Mouse (Mus musculus): Measurements from ENCODE around the gene S100a11.
A peak's percentile ranks its signal among the peaks of the same experiment; 100 is the strongest.
"Not testable (repeated sequence)": the region's sequence is repeated elsewhere in the genome, so short reads cannot be mapped to it uniquely, and the experiment has no call there.

S100a11 gene

DNA sequence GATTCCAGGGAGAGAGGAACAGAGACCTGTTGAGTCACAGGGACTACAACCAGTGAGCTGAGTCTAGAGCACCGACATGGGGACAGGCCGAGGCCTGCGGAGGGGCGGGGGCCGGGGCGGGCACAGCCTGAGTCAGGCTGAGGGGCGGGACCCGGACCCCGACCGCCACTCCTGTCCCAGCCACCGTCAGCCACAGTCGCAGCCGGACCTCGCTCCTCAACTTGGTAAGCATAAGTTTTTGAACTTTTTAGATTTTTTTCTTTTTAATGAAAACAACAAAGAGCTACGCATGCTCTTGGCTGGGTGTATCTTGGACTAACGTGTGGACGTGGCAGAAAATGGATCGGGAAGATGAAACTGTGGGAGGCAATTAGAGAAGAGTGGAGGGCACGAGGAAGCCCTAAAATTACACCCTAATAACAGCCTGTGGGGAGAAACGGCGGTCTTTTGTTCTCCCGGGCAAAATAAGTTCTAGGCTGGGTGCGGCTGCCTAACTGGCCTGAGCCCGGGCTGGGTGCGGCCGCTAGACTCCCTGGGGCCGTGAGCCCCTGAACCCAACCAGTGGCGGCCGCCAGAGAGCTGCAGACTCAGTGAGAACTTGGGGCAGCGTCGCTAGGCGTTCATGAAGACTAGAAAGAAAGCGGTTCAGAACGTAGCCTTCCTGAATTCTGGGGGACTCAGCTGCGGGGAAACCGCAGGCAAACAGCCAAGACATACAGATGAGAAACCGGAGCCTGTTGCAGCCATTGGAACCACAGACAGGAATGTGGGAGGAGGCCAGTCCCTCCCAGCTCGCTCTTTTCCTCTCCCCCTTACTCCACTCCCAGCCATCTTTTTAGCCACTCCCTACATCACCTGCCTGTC, at the start of gene S100a11:
Gene S100a11, plus strand, starts transcription at position 159 of the 864 bp plus-strand sequence.
- DNase-seq, result peak; percentile 11

DNA sequence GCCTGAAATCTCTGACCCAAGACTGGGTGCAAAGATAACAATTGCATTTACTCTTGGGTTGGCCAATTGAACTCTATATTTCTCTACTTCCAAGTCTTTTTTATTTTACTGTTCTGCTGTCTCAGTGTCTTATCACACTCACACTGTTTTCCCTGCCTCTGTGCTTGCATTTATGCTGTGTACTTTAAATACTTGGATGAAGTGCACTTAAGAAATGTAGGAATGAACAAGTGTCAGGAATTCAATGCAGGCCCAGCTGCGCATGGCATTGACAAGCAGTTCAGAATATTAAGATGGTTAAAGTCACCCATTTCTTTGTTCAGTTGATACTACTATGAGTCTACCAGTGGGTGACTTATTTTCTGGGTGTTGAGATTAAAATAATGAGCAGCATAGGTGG, 40.2 kb upstream of the S100a11 start:
- DNase-seq, result no peak

DNA sequence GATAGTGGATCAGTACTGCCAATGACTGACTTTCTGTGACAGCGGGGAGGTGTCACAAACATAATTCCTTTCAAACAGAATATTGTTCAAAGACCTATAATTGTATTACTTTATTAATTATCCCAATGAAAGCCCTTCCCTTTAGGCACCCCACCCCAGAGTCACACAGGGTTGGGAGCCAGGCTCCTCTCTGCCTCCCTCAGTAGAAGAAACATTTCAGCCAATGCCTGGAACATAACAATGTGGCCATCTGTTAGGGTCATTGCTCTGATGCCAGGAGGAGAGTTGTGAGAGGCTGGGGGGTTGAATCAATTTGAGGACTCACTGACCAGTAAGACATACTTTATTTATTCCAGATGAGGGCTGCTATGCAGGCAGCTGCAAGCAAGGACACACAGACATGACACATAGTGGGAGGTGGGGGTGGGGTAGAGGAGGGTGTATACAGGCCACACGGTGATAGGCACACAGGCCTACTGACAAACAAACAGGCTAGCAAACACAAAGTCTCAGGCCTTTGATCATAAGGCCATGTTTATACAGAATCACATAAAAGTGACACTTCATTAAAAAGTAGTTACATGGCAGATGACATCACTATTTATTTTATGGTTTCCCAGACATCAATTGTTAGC, 38.2 kb upstream of the S100a11 start:
- no peak for DNase-seq

DNA sequence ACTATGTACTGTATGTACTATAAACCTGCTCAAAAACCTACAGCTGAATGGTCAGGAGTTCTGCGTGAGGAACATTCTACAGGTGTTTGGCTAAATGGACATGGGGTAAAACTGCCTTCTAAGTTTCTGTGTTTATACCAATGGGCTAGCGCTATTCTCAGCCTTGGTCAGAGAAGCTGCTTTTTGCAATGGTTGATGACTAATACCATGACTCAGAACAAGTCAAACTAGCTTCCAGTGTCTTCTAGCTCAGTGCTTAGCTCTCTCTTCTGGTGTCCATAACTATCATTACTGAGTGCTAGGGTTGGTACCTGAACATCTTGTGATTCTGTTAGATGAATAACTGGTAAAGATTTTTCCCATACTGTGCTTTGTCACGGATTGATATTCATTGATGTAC, 34.7 kb upstream of the S100a11 start:
- DNase-seq, result no peak

DNA sequence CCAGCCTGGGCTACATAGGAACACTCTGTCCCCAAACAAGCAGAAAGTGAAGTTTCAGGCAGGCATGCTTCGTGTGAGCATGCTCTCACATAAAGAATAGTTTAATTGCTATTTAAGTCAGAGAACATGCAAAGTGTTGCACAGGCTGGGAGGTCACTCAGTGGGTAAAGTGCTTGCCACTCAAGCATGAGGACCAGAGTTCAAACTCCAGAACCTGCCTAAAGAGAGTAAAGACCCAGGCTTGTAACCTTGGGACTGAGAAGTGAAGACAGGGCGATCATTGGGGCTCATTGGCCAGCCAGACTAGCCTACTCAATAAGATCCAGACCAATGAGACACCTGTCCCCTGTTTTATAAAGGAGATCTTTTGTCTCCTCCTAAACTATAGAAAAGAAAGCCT, 31.7 kb upstream of the S100a11 start:
- DNase-seq, result no peak

DNA sequence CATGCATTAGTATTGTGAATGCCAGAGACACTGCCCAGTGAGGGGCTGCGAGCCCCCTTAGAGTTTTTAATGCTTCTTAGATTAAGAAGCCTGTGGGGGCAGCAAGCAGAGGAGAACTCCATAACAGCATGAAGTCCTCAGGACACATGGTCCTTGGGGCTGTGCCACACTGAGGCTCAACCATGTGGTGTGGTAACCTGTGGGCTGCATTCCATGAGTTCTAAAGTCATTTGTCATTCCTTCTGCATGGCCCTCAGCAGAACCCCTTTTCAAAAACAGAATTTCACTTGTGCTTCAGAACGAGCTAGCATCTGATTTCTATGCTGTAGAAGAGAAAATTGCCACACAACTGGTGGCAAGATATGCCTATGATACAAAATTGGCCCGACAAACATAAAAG, 28.1 kb upstream of the S100a11 start:
- DNase-seq, result no peak

DNA sequence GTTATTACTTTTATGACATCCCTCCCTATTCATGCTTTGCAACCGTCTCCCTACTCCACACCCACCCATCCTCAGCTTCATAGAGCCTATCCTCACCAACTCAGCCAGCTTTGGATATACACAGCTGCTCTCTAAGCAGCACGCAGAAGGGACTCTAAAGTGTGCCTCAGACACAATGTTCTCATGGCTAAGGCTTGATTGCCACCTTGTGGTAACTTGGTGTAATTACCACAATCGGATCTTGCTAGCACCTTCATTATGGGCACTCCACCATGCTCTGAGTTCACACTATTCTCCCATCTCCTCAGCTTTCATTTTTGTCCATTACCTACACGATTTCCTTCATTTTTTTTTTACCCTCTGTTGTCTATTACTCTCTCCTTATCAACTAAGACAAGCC, 26.3 kb upstream of the S100a11 start:
- DNase-seq, result peak; percentile 21

DNA sequence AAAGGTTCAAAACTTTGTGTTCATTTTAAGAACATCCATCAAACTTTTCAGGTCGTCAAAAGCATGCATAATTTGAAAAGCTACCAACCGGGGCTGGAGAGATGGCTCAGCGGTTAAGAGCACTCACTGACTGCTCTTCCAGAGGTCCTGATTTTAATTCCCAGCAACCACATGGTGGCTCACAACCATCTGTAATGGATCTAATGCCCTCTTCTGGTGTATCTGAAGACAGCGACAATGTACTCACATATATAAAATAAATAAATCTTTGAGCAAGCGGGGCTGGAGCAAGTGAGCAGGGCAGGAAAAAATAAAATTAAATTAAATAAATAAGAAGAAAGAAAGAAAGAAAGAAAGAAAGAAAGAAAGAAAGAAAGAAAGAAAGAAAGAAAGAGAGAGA, 25.5 kb upstream of the S100a11 start:
- DNase-seq, result not testable (repeated sequence)

DNA sequence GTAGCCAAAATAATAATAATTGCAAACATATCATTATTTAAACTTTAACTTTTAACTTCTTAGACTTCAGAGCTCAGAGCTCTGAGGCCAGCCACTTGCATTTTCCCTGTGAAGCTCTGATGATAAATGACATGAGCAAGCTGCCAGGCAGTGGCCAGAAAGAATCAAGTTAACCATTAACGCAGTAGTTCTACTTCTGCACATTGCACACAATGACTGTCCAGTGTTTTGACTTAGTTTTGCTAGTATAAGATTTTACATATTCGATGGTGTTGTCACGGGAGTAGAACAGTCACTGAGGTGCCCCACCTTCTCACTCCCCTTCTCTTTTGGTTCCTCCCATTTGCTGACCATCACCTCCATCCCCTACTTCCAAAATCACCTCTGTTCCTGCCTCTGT, 23.2 kb upstream of the S100a11 start:
- DNase-seq, result no peak

DNA sequence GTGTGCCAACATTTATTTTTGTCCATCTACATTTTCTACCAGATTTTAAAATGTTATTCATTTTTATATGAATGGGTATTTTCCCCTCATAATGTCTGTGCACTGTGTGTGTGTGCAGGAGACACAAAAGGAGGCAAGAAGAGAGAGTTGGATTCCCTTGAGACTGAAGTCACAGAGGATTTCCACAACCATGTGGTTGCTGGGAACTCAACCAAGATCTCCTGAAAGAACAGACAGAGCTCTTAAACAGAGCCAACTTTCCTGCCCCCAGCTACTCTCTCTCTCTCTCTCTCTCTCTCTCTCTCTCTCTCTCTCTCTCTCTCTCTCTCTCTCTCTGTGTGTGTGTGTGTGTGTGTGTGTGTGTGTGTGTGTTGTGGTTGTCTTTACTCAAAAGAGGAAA, 21.2 kb upstream of the S100a11 start:
- DNase-seq, result no peak

DNA sequence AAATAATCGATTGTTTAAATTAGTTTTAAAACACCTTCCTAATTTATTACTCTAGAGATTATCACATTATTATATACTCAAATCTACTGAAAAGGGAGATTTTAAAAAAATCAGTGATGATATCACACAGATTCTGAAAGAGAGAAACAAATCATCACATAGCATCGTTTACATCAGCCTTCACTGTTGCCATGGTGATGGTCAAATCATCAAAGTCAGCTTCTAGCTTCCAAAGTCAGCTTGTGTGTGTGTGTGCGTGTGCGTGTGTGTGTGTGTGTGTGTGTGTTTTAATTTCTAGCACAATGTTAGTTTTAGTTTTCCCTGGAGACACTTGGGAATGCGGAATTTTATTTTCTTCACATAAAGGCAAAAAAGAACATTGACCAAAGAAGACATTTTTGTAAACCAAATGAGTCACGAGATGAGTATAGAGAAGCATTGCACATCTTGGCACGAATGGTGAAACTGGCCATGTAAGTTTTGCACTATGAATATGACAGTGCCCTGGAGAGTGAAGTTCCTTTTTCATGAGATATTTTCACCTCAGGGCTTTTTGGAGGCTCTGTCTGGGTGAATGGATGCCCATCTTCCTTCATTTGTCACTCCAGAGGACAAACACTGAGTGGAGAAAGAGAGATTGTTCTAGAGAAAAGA, 15.6 kb upstream of the S100a11 start:
- DNase-seq, result no peak

DNA sequence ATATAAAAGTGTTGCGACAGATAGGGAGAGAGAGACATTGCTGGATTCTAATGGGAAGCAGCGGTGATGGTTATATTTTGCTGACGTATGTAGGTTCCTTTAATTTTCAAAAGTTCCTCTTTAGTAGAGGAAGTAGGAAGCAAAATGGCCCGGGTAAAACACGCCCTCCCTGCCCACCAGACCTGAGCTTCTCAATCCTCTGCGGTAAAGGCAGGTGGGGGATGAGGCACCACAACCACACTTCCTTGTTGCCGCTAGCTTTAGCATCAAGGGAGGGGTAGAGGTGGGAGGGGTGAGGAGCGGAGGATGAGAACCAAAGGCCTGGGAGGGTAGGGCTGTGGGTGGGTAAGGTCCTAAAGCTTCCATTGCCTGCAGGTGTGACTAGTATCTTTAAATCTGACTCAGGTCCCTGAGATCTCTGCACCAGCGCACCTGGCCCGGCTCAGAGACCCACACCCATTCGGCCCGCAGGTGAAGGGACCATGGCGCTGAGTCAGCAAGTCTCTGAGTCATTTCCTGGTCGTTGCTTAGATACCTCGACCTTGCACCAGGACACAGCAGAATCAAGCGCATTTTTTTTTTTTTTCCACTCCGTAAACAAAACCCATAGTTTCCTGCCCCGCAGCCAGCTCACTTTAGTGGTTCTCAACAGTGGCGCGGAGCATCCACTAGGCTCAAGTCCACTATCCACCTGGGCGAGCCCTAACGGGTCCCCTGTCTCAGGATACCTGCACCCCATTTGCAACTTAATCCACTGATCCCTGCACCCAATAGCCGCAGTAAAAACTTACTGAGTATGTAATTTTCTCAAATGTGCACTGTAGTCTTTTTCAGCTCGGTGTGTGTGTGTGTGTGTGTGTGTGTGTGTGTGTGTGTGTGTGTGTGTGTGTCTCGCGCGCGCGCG, 14.1 kb upstream of the S100a11 start:
- DNase-seq, result peak; percentile 17

DNA sequence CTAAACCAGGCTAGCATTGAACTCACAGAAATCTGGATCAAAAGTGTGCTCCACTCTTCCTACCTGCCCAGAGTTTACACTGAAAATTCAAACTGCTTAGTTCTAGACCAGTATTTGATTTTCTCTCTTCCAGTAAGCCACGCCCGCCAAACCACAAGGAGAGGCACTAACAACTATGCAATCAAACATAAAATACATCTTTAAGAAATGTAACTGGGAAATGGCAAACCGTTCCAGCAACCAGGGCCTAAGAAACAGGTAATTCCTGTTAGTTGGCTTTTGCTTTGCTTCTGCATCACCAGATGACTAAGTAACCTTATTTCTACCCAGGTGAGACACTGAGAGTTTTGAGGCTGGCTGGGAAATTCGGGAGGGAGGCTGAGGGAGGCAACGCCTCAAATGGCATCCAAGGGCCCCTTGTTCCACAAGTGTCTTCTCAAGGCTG, 13.4 kb upstream of the S100a11 start:
- DNase-seq, result no peak

DNA sequence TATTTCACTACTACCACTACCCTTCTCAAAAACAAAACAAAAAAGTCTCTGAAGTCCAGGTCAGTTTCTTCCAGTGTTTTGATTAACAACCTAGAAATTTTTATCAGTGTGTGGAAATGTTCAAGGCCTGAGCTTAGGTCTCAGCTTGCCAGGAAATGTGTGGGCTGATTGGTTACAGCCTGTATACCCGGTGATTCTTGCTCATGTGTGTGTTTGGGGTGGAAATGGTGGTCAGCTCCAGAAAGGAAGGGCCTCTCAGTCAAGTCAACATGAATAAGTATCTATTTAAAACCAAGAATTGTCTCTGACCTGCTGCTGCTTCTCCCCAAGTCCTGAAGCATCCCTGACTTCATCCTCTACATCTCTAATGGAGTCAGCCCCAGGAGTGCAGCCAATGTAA, 11.0 kb upstream of the S100a11 start:
- no peak for DNase-seq

DNA sequence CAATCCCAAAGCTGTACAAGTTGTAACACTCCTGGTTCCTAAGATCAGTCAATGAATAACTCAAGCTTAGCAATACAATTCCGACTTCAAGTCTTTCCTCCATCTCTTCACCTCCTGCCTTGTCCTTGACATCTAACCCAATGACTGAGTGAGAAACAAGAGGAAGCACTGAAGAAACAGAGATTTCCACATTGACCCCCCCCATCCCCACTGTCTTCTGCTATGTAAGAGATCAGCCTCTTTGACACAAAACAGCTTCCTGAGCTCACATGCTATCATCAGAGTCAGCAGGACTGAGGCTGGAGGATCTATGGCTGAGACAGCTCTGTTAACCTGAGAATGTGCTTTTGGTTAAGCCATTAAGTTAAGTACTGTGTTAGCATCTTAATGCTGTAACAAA, 9.3 kb upstream of the S100a11 start:
- no peak for DNase-seq

DNA sequence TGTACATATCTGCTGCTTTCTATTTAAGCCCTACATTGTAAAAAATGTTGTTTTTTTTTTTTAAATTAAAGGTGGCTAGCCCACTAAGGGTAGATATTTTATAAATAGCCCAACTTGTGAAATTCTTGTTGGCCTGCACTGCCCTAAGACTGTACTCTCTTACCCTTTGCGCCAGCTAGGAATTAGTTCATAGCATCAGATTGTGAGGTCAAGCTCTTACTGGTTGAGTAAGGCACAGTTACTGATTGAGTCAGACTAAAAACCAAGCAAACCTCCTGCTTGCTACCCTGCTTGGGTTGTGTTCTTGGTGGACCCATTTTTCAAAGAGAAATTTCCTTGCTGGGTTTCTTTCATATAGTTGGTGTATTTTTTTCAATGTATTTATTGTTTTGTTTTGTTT, 8.5 kb upstream of the S100a11 start:
- no peak for DNase-seq

DNA sequence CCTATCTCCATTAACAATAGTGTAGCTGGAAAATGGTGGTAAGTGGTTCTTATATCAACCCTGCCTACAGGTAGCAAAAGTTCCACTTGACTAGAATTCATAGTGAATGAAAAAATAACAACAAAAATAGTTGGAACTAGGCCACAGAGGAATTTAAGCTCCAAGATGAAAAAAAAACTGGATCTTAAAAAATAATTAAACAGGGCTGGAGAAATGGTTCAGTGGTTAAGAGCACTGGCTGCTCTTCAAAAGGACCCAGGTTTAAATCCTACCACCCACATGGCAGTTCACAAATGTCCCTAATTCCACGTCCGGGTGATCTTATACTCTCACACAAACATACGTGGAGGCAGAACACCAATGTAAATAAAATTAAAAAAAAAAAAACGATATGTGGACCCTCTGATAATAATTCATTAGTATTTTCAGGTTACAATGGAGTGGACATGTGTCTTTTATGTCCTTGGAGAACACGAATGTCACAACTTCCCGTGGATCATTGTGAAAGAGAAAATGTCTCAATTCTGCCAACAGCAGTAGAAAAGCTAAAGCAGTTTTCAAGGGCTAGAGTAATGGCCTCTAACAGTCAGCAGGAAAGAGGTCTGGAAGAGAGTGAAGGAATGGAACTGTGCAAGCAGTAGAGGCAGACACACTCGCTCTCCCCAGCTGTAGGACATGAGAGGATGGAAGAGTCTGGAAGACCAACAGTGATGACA, 7.7 kb upstream of the S100a11 start:
- DNase-seq, result no peak

DNA sequence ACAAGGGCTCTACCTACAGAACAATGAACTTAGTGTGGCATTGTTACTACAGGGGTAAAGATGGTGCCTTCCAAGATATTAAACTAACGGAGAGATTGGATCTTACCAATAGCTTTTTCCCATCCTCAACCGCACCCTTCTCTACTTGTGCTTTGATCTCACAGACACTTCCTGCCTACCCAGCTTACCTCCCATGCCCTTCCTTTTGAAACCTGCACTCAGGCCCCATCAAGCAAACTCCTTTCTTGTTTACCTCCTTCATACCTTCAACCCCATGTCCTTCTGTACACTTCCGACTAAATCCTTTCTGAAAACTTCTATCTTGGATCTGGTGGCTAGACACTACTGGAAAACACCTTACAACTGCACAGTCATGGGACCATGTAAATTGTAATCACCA, 5.7 kb upstream of the S100a11 start:
- DNase-seq, result no peak

DNA sequence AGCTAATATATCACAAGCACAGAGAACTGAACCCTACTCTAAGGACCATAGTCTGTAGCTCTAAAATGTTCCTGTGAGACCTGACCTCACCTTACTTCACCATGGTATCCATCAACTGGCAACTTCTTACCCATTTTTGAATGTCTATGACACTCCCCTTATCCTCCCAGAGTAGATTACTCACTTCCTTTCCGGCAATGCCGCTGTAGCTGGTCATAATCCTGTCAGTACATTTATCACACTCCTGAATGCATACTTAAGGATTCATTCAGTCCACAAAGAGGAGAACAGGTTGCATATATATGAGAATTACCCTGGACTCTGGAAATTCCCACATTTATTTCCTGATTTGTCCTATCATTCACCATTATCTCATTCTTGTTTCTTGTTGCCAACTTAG, 2.9 kb upstream of the S100a11 start:
- no peak for DNase-seq

DNA sequence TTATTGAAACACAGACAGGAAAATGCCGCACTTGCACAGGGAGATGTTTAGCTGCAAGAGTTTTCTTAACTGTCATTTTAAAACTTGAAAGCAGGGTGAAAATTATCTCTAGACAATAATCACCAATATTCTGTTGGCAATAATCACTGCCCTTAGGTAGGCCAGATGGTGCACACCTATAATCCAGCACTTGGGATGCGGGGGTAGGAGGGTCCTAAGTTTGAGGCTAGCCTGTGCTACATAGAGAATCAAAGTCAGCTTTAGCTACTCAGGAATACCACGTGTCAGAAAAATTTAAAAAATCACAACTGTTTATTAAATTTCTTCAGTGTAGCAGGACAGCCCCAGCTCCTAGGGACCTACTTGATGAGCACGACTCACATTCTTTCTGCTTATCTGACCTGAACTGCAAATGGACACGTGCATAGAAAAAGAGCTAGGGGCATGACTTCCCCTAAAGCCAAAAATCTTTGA, 395 bp upstream of the S100a11 start:
- no peak for DNase-seq

DNA sequence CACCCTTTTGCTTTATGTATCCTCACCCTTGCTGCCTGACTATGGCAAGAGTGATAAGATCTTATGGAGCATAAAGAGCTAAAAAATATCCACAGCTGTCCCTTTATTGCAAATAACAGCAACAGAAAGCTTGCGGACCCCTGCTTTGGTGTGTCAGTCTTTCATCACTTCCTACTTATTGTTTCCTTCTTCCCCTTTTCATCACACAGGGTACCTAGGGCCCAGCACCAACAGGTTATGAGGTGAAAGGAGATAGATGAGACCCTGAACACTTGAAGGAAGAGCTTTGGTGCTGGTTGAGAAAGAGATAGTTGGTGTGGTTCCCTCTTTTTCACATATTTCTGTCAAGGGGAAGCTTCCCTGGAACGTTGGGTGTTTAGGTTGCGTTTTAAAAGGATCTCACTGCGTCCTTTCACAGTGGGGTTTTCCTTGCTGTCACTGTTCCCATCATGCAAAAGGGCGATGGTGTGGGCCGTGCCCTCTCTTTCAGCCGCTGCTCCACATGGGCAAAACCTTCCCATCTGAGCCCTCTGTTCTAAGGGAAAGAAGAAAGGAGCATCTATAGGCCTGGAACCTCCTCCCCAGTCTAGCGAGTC, 1.3 kb downstream of the S100a11 start:
- no peak for DNase-seq

DNA sequence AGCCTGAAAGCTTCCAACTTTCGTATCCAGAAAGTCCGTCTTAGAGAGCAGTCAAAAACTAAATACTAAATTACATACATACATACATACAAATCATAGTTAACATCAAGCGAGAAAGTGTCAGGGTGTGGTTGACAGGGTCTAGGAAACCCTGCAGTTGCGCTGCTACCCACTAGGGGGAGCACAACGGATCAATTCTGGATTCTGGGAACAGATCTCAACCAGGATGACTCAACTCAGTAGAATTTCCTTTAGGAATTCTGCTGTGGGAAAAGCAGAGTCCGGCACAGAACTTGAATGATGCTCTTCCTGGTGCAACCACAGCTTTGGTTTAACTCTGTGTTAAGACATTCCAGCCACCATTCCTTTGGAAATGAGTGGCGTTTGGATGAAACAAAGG, 2.3 kb downstream of the S100a11 start:
- peak; percentile 43 for DNase-seq
